Mouse (Mus musculus) forebrain, postnatal 0 days (tissue): Measurements from ENCODE around the gene Rexo1. TPM values are rescaled to one million over a fixed set of nuclear protein-coding genes. Genes with fewer than 3 reads are reported as not detected.

Experiments
- ATAC-seq: fragments of 200-750 bp; cut with Nextera tagmentation; 2 replicates; pipeline ENCODE4 v1.8.0; 2017; ENCODE audit warnings: mild to moderate bottlenecking, moderate library complexity
- DNase-seq: peaks from one replicate; pipeline ENCODE4 v3.0.0-alpha.2; 2015
- H3K27ac ChIP-seq: fragments of 300-500 bp; sonication (generic); 2 replicates; pipeline ENCODE4 v1.5.1; 2014; ENCODE audit warnings: low read depth, mild to moderate bottlenecking, antibody characterized with exemption, low read length, moderate library complexity, mixed read lengths
- H3K27me3 ChIP-seq: fragments of 300-500 bp; sonication (generic); 2 replicates; pipeline ENCODE4 v1.6.1; 2014; ENCODE audit warnings: mild to moderate bottlenecking, low read length, mixed read lengths; ENCODE audit not compliant: insufficient read depth
- H3K36me3 ChIP-seq: fragments of 300-500 bp; sonication (generic); 2 replicates; pipeline ENCODE4 v1.6.1; 2014; ENCODE audit warnings: mild to moderate bottlenecking, moderate library complexity; ENCODE audit not compliant: insufficient read depth
- H3K4me1 ChIP-seq: fragments of 300-500 bp; sonication (generic); 2 replicates; pipeline ENCODE4 v1.6.1; 2014; ENCODE audit warnings: antibody characterized with exemption; ENCODE audit not compliant: insufficient read depth
- H3K4me2 ChIP-seq: fragments of 300-500 bp; sonication (generic); 2 replicates; pipeline ENCODE4 v1.6.1; 2014; ENCODE audit warnings: low read depth, mild to moderate bottlenecking, moderate library complexity
- H3K4me3 ChIP-seq: fragments of 300-500 bp; sonication (generic); 2 replicates; pipeline ENCODE4 v1.5.1; 2014; ENCODE audit warnings: low read depth, low read length, mixed read lengths
- H3K9ac ChIP-seq: fragments of 300-500 bp; sonication (generic); 2 replicates; pipeline ENCODE4 v1.6.1; 2014; ENCODE audit warnings: mild to moderate bottlenecking
- H3K9me3 ChIP-seq: fragments of 300-500 bp; sonication (generic); 2 replicates; pipeline ENCODE4 v1.6.1; 2016; ENCODE audit warnings: low read length
- CTCF ChIP-seq: sonication (generic); IDR thresholded peaks from 2 replicates; pipeline ENCODE4 v1.5.1; 2016; ENCODE audit warnings: antibody characterized with exemption, control low read depth, low read depth
- WGBS: fragments of 180-500 bp; shearing (Covaris S2); extraction: QIAGEN DNeasy Blood & Tissue Kit; methylation state at CpG from one replicate; pipeline ENCODE4 v1.1.7; 2014; 5-methylcytosine and 5-hydroxymethylcytosine counted together
- polyA plus RNA-seq: library from polyadenylated mRNA; unstranded; fragments of >200 nt; fragmentation: Nextera tagmentation; extraction: Ambion mirVana; gene quantifications from 2 replicates; pipeline ENCODE4 v1.2.1, GENCODE M21; 2015
- total RNA-seq: library from RNA; depleted of rRNA; stranded (reverse); fragments of >200 nt; gene quantifications from 2 replicates; pipeline ENCODE4 v1.2.3, GENCODE M21; 2014

Gene Rexo1
- total and polyA plus RNA-seq, 2 experiments from 2014 or later = 30.5 to 40.3 TPM

- no peak for DNase-seq
- Histone ChIP-seq H3K4me3 (no peak overlapping the region), H3K9me3 (no peaks in the 10 kb centered on the region), H3K27ac (no peak overlapping the region), H3K4me1 (no peaks in the 10 kb centered on the region; the same call in 1 of the 2 replicates), H3K36me3 (peaks cover 35% of the 10 kb centered on the region), H3K4me2 (no peak overlapping the region), H3K9ac (no peak overlapping the region), H3K27me3 (peaks cover 4% of the 10 kb centered on the region)
- no peak for TF ChIP-seq CTCF
- ATAC-seq = no peak
- WGBS = 64% methylated on average over 5 of the region's 5 CpGs
Observed at GRCm38 (mm10) chr10:80539493-80539892, 21.9 kb downstream of the Rexo1 start.

GRCm38 (mm10) chr10:80538710-80539394 is 22.5 kb downstream of the Rexo1 start, which contains the start of gene Atp8b3:
Gene Atp8b3, minus strand, starts transcription at chr10:80539124.
- ATAC-seq (peak; percentile 53; the same call in 1 of the 2 replicates), DNase-seq (peak; percentile 18)
- peak; percentile 29; the same call in 1 of the 2 replicates for TF ChIP-seq CTCF
- Histone ChIP-seq H3K27ac (no peak within 1 kb of the TSS), H3K4me1 (no peaks in the 10 kb centered on the region; the same call in 1 of the 2 replicates), H3K9ac (no peak within 1 kb of the TSS), H3K4me2 (peak within 1 kb of the TSS; percentile 28; the same call in 1 of the 2 replicates), H3K9me3 (no peaks in the 10 kb centered on the region), H3K27me3 (peaks cover 4% of the 10 kb centered on the region), H3K36me3 (peaks cover 29% of the 10 kb centered on the region), H3K4me3 (no peak within 1 kb of the TSS)
- 3% methylated on average over 30 of the region's 30 CpGs for WGBS

GRCm38 (mm10) chr10:80538180-80538579 is 23.2 kb downstream of the Rexo1 start:
- H3K4me2 ChIP-seq = no peak overlapping the region
- H3K36me3 ChIP-seq = peaks cover 22% of the 10 kb centered on the region
- TF ChIP-seq CTCF = no peak
- H3K4me1 ChIP-seq = no peaks in the 10 kb centered on the region; the same call in 1 of the 2 replicates
- no peak overlapping the region for H3K27ac ChIP-seq
- H3K27me3 ChIP-seq = peaks cover 4% of the 10 kb centered on the region
- no peak overlapping the region for H3K9ac ChIP-seq
- no peak overlapping the region for H3K4me3 ChIP-seq
- ATAC-seq = no peak
- H3K9me3 ChIP-seq = no peaks in the 10 kb centered on the region
- no peak for DNase-seq
- 66% methylated on average over 5 of the region's 5 CpGs for WGBS

GRCm38 (mm10) chr10:80535711-80536110 is 25.6 kb downstream of the Rexo1 start:
- DNase-seq (no peak), ATAC-seq (no peak; the same call in 1 of the 2 replicates)
- no peaks in the 10 kb centered on the region for H3K9me3 ChIP-seq
- WGBS = 14% methylated on average over 13 of the region's 13 CpGs
- no peak for TF ChIP-seq CTCF
- no peak overlapping the region for H3K4me3 ChIP-seq
- H3K4me1 ChIP-seq = no peaks in the 10 kb centered on the region; the same call in 1 of the 2 replicates
- H3K36me3 ChIP-seq = no peaks in the 10 kb centered on the region
- H3K9ac ChIP-seq = no peak overlapping the region
- peak overlapping the region; percentile 26; the same call in 1 of the 2 replicates for H3K4me2 ChIP-seq
- H3K27me3 ChIP-seq = peaks cover 4% of the 10 kb centered on the region
- H3K27ac ChIP-seq = no peak overlapping the region

GRCm38 (mm10) chr10:80535071-80535470 is 26.3 kb downstream of the Rexo1 start:
- Histone ChIP-seq H3K4me3 (no peak overlapping the region; the same call in none of the 2 replicates), H3K27ac (no peak overlapping the region), H3K36me3 (no peaks in the 10 kb centered on the region), H3K27me3 (peaks cover 4% of the 10 kb centered on the region), H3K9me3 (no peaks in the 10 kb centered on the region), H3K9ac (no peak overlapping the region), H3K4me1 (no peaks in the 10 kb centered on the region; the same call in 1 of the 2 replicates), H3K4me2 (peak overlapping the region; percentile 26)
- ATAC-seq = no peak
- 11% methylated on average over 14 of the region's 14 CpGs for WGBS
- no peak for TF ChIP-seq CTCF
- DNase-seq = no peak

GRCm38 (mm10) chr10:80533704-80534103 is 27.7 kb downstream of the Rexo1 start:
- TF ChIP-seq CTCF = no peak
- no peak overlapping the region for H3K4me3 ChIP-seq
- no peak overlapping the region for H3K9ac ChIP-seq
- ATAC-seq (no peak), DNase-seq (no peak)
- H3K36me3 ChIP-seq = no peaks in the 10 kb centered on the region
- no peaks in the 10 kb centered on the region for H3K9me3 ChIP-seq
- no peak overlapping the region for H3K4me2 ChIP-seq
- H3K27ac ChIP-seq = no peak overlapping the region
- peaks cover 4% of the 10 kb centered on the region for H3K27me3 ChIP-seq
- no peaks in the 10 kb centered on the region; the same call in 1 of the 2 replicates for H3K4me1 ChIP-seq
- WGBS = 22% methylated on average over 7 of the region's 7 CpGs

GRCm38 (mm10) chr10:80532783-80533182 is 28.6 kb downstream of the Rexo1 start:
- ATAC-seq (no peak), DNase-seq (no peak)
- no peak overlapping the region for H3K9ac ChIP-seq
- H3K4me2 ChIP-seq = no peak overlapping the region
- no peaks in the 10 kb centered on the region; the same call in 1 of the 2 replicates for H3K4me1 ChIP-seq
- H3K9me3 ChIP-seq = no peaks in the 10 kb centered on the region
- no peaks in the 10 kb centered on the region for H3K36me3 ChIP-seq
- WGBS = 88% methylated on average over 11 of the region's 11 CpGs
- no peak overlapping the region for H3K4me3 ChIP-seq
- H3K27me3 ChIP-seq = no peaks in the 10 kb centered on the region; the same call in 1 of the 2 replicates
- no peak overlapping the region for H3K27ac ChIP-seq
- no peak for TF ChIP-seq CTCF
